ENCODE assay signal across 28 mouse cellular contexts in the genomic region with DNA sequence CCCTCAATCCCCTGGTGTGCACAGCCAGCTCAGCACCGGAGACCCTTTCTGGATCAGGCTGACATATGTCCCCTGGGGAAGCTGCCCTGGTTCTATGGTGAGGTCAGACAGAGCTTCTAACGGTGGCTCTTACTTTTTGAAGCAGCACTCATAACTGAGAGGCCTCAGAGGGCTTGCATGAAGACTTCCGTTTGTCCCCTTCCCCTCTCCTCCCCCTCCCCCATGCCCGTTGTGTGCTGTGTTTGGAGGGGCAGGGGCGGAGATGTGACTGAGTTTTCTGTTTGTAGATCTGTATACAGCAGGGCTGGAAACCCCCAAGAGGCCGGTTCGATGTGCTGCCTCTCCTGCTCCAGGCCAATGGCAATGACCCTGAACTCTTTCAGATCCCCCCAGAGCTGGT.
DNase-seq lines count a peak whose midpoint lies in the region; ATAC-seq and TF ChIP-seq lines count a peak whose summit lies in the region.
"Had no signal": no experiment of that assay in that cellular context is flagged by ENCODE, and none has a peak within 500 bp of the region (broad histone marks: within the 10 kb centered on the region; RNA-seq: fewer than 3 reads in every experiment).

No protein-coding gene starts in this region.

- H3K9me3 ChIP-seq in hindbrain, embryonic 10.5 days = no peaks in the 10 kb centered on the region
- H3K9me3 ChIP-seq in hindbrain, embryonic 16.5 days (ENCODE audit: control insufficient read depth, low read length) = no peaks in the 10 kb centered on the region
- no peaks in the 10 kb centered on the region for H3K9me3 ChIP-seq in midbrain, embryonic 14.5 days (ENCODE audit: control insufficient read depth, low read length)
- H3K9me3 ChIP-seq in midbrain, postnatal 0 days (ENCODE audit: low read length) = no peaks in the 10 kb centered on the region
- H3K9me3 ChIP-seq in embryonic facial prominence, embryonic 11.5 days (replicated peaks; ENCODE audit: control insufficient read depth, low read length) = no peaks in the 10 kb centered on the region
- no peaks in the 10 kb centered on the region for H3K9me3 ChIP-seq in neural tube, embryonic 11.5 days (ENCODE audit: control insufficient read depth, low read length)
- H3K9me3 ChIP-seq: forebrain, embryonic 15.5 days; midbrain, embryonic 12.5 days; neural tube, embryonic 13.5 days; stomach, embryonic 15.5 days had no signal

- no peaks in the 10 kb centered on the region for H3K36me3 ChIP-seq in hindbrain, embryonic 10.5 days
- H3K36me3 ChIP-seq in hindbrain, embryonic 16.5 days (ENCODE audit: control insufficient read depth, insufficient read depth, low read length) = no peaks in the 10 kb centered on the region
- no peaks in the 10 kb centered on the region for H3K36me3 ChIP-seq in midbrain, embryonic 14.5 days (ENCODE audit: control insufficient read depth, insufficient read depth, low read length)
- H3K36me3 ChIP-seq in midbrain, postnatal 0 days (ENCODE audit: insufficient read depth, low read length) = no peaks in the 10 kb centered on the region
- H3K36me3 ChIP-seq in embryonic facial prominence, embryonic 11.5 days (replicated peaks; ENCODE audit: control insufficient read depth, insufficient read depth, low read depth, low read length) = no peaks in the 10 kb centered on the region
- H3K36me3 ChIP-seq in neural tube, embryonic 11.5 days (ENCODE audit: control insufficient read depth, insufficient read depth, low read length) = no peaks in the 10 kb centered on the region
- H3K36me3 ChIP-seq: forebrain, embryonic 15.5 days; midbrain, embryonic 12.5 days; neural tube, embryonic 13.5 days; stomach, embryonic 15.5 days had no signal

- peaks cover 41% of the 10 kb centered on the region for H3K4me1 ChIP-seq in hindbrain, embryonic 10.5 days (replicated peaks)
- no peaks in the 10 kb centered on the region; the same call in 1 of the 2 replicates for H3K4me1 ChIP-seq in hindbrain, embryonic 16.5 days (ENCODE audit: control insufficient read depth, insufficient read depth, low read depth, low read length)
- H3K4me1 ChIP-seq in midbrain, embryonic 14.5 days (ENCODE audit: control insufficient read depth, insufficient read depth, low read length) = peaks cover 10% of the 10 kb centered on the region; the same call in 1 of the 2 replicates
- peaks cover 4% of the 10 kb centered on the region; the same call in 1 of the 2 replicates for H3K4me1 ChIP-seq in midbrain, postnatal 0 days (ENCODE audit: insufficient read depth, low read length)
- peaks cover 2% of the 10 kb centered on the region; the same call in 1 of the 2 replicates for H3K4me1 ChIP-seq in embryonic facial prominence, embryonic 11.5 days (ENCODE audit: control insufficient read depth, insufficient read depth, low read length)
- H3K4me1 ChIP-seq in neural tube, embryonic 11.5 days (ENCODE audit: control insufficient read depth, insufficient read depth, low read length) = 0 out of 2 replicates have a peak, but pooled peaks cover 3% of the 10 kb centered on the region
- H3K4me1 ChIP-seq: stomach, embryonic 15.5 days had no signal

- H3K27me3 ChIP-seq in hindbrain, embryonic 10.5 days (ENCODE audit: insufficient read depth, poor library complexity, severe bottlenecking) = peaks cover 25% of the 10 kb centered on the region
- H3K27me3 ChIP-seq in hindbrain, embryonic 16.5 days (replicated peaks; ENCODE audit: control insufficient read depth, insufficient read depth, low read length) = peaks cover 2% of the 10 kb centered on the region; the same call in 1 of the 2 replicates
- H3K27me3 ChIP-seq in midbrain, embryonic 14.5 days (ENCODE audit: control insufficient read depth, insufficient read depth, low read length) = no peaks in the 10 kb centered on the region
- no peaks in the 10 kb centered on the region for H3K27me3 ChIP-seq in midbrain, postnatal 0 days (ENCODE audit: insufficient read depth, low read length)
- H3K27me3 ChIP-seq in embryonic facial prominence, embryonic 11.5 days (ENCODE audit: control insufficient read depth, insufficient read depth, low read length) = no peaks in the 10 kb centered on the region
- no peaks in the 10 kb centered on the region for H3K27me3 ChIP-seq in neural tube, embryonic 11.5 days (ENCODE audit: control insufficient read depth, insufficient read depth, low read length)
- H3K27me3 ChIP-seq: forebrain, embryonic 15.5 days; stomach, embryonic 15.5 days had no signal

- H3K9ac ChIP-seq in hindbrain, embryonic 16.5 days (ENCODE audit: low read depth, low read length) = no peak overlapping the region
- no peak overlapping the region for H3K9ac ChIP-seq in midbrain, embryonic 14.5 days (replicated peaks; ENCODE audit: low read length)
- H3K9ac ChIP-seq in midbrain, postnatal 0 days (replicated peaks; ENCODE audit: low read length, poor library complexity, severe bottlenecking) = no peak overlapping the region
- H3K9ac ChIP-seq in embryonic facial prominence, embryonic 11.5 days (replicated peaks; ENCODE audit: low read length) = no peak overlapping the region
- H3K9ac ChIP-seq in neural tube, embryonic 11.5 days (ENCODE audit: low read length) = no peak overlapping the region
- H3K9ac ChIP-seq: forebrain, embryonic 15.5 days; liver, embryonic 14.5 days; midbrain, embryonic 12.5 days; neural tube, embryonic 13.5 days; stomach, embryonic 15.5 days had no signal

- WGBS in hindbrain, embryonic 10.5 days = 25% methylated on average over 7 of the region's 7 CpGs
- WGBS in hindbrain, embryonic 16.5 days = 27% methylated on average over 7 of the region's 7 CpGs
- 26% methylated on average over 7 of the region's 7 CpGs for WGBS in midbrain, embryonic 14.5 days
- WGBS in midbrain, postnatal 0 days = 26% methylated on average over 7 of the region's 7 CpGs
- 22% methylated on average over 7 of the region's 7 CpGs for WGBS in embryonic facial prominence, embryonic 11.5 days
- WGBS in neural tube, embryonic 11.5 days = 40% methylated on average over 7 of the region's 7 CpGs

- no peak overlapping the region for H3K4me3 ChIP-seq in hindbrain, embryonic 10.5 days
- H3K4me3 ChIP-seq in hindbrain, embryonic 16.5 days (ENCODE audit: low read length) = no peak overlapping the region
- H3K4me3 ChIP-seq in midbrain, embryonic 14.5 days (replicated peaks; ENCODE audit: low read depth, low read length) = no peak overlapping the region
- H3K4me3 ChIP-seq in midbrain, postnatal 0 days (ENCODE audit: low read depth, low read length) = no peak overlapping the region
- H3K4me3 ChIP-seq in embryonic facial prominence, embryonic 11.5 days (ENCODE audit: low read depth, low read length) = no peak overlapping the region
- no peak overlapping the region for H3K4me3 ChIP-seq in neural tube, embryonic 11.5 days (ENCODE audit: low read depth, low read length)
- H3K4me3 ChIP-seq: forebrain, embryonic 15.5 days; midbrain, embryonic 12.5 days; neural tube, embryonic 13.5 days; stomach, embryonic 15.5 days had no signal

- no peak overlapping the region for H3K4me2 ChIP-seq in hindbrain, embryonic 16.5 days (ENCODE audit: low read length)
- H3K4me2 ChIP-seq in midbrain, embryonic 14.5 days (ENCODE audit: low read length) = no peak overlapping the region
- H3K4me2 ChIP-seq in midbrain, postnatal 0 days (ENCODE audit: low read depth, low read length, poor library complexity, severe bottlenecking) = no peak overlapping the region
- H3K4me2 ChIP-seq in embryonic facial prominence, embryonic 11.5 days (ENCODE audit: low read depth, low read length) = no peak overlapping the region
- H3K4me2 ChIP-seq in neural tube, embryonic 11.5 days (ENCODE audit: low read depth) = no peak overlapping the region
- H3K4me2 ChIP-seq: forebrain, embryonic 15.5 days; heart, embryonic 11.5 days; midbrain, embryonic 12.5 days; neural tube, embryonic 13.5 days; stomach, embryonic 15.5 days had no signal

- peak overlapping the region; percentile 78 for H3K27ac ChIP-seq in hindbrain, embryonic 10.5 days
- no peak overlapping the region for H3K27ac ChIP-seq in hindbrain, embryonic 16.5 days (ENCODE audit: low read depth, low read length)
- H3K27ac ChIP-seq in midbrain, embryonic 14.5 days (replicated peaks; ENCODE audit: low read depth, low read length) = no peak overlapping the region
- H3K27ac ChIP-seq in midbrain, postnatal 0 days (ENCODE audit: low read depth, low read length) = no peak overlapping the region
- H3K27ac ChIP-seq in embryonic facial prominence, embryonic 11.5 days (replicated peaks; ENCODE audit: low read depth, low read length) = no peak overlapping the region
- no peak overlapping the region for H3K27ac ChIP-seq in neural tube, embryonic 11.5 days (ENCODE audit: low read depth, low read length)
- H3K27ac ChIP-seq: forebrain, embryonic 15.5 days; liver, embryonic 14.5 days; midbrain, embryonic 12.5 days; neural tube, embryonic 13.5 days; stomach, embryonic 15.5 days had no signal

- peak; percentile 23 for DNase-seq in hindbrain, embryonic 10.5 days (ENCODE audit: low spot score)
- peak; percentile 19 for DNase-seq in midbrain, embryonic 14.5 days
- no peak for DNase-seq in midbrain, postnatal 0 days (ENCODE audit: low spot score)
- peak; percentile 9 for DNase-seq in embryonic facial prominence, embryonic 11.5 days (ENCODE audit: low spot score)
- peak; percentile 22 for DNase-seq in neural tube, embryonic 11.5 days (ENCODE audit: low spot score)
- DNase-seq in lung, postnatal 14 days = no peak
- DNase-seq: adrenal gland, postnatal 25 days; cerebellum, adult 18-20 months; cerebellum, postnatal 10 days; gastrocnemius, postnatal 36 days; heart, adult 18-20 months; heart, postnatal 36 days; kidney, adult 9 months; kidney, postnatal 10 days; layer of hippocampus, postnatal 36 days; left cerebral cortex, postnatal 4 days; lung, adult 2 months; lung, postnatal 10 days; right cerebral cortex, postnatal 25 days had no signal

- ATAC-seq in hindbrain, embryonic 16.5 days = no peak
- ATAC-seq in midbrain, embryonic 14.5 days (ENCODE audit: low FRiP score, low TSS enrichment) = no peak
- ATAC-seq in midbrain, postnatal 0 days (ENCODE audit: low FRiP score) = no peak
- no peak for ATAC-seq in embryonic facial prominence, embryonic 11.5 days (replicated peaks; ENCODE audit: insufficient number of reproducible peaks, low FRiP score, low TSS enrichment, low read depth)
- no peak for ATAC-seq in neural tube, embryonic 11.5 days (ENCODE audit: insufficient read depth, low FRiP score, low TSS enrichment)
- ATAC-seq: CD4-positive, CD25-positive, alpha-beta regulatory T cell, adult 4 months; forebrain, embryonic 15.5 days; intestine, postnatal 0 days had no signal

- no peak for TF ChIP-seq CTCF in midbrain, postnatal 0 days (IDR thresholded peaks at IDR 0.05)

Comparison
In these comparisons a context has a peak if more than half of its experiments do, and no peak if none do; other contexts are left out.
1. DNase-seq: peak in hindbrain, embryonic 10.5 days (single experiment), midbrain, embryonic 14.5 days (single experiment), embryonic facial prominence, embryonic 11.5 days (single experiment) and neural tube, embryonic 11.5 days (single experiment); none in midbrain, postnatal 0 days (single experiment) and lung, postnatal 14 days (single experiment).